ENCODE assay signal across 12 mouse cellular contexts in genomic region chr16:92475093-92475860, GRCm38 (mm10). TPM values are rescaled to one million over a fixed set of nuclear protein-coding genes. Genes with fewer than 3 reads are reported as not detected.
A peak's percentile ranks its signal among the peaks of the same experiment; 100 is the strongest.
DNase-seq lines count a peak whose midpoint lies in the region; ATAC-seq lines count a peak whose summit lies in the region.
"Had no signal": no experiment of that assay in that cellular context is flagged by ENCODE, and none has a peak within 500 bp of the region (broad histone marks: within the 10 kb centered on the region; RNA-seq: fewer than 3 reads in every experiment).

No protein-coding gene starts in this region.

- H3K4me1 ChIP-seq in kidney, embryonic 14.5 days (ENCODE audit: control insufficient read depth, insufficient read depth, low read length): no peaks in the 10 kb centered on the region
- peaks cover 7% of the 10 kb centered on the region; the same call in 1 of the 2 replicates for H3K4me1 ChIP-seq in hindbrain, embryonic 12.5 days

- H3K9ac ChIP-seq in kidney, embryonic 14.5 days (ENCODE audit: low read depth, low read length): no peak overlapping the region
- no peak overlapping the region for H3K9ac ChIP-seq in hindbrain, embryonic 12.5 days
- H3K9ac ChIP-seq: embryonic facial prominence, embryonic 13.5 days; hindbrain, embryonic 14.5 days; midbrain, embryonic 13.5 days had no signal

- H3K27me3 ChIP-seq in kidney, embryonic 14.5 days (ENCODE audit: control insufficient read depth, insufficient read depth, low read length): peaks cover 15% of the 10 kb centered on the region; the same call in 1 of the 2 replicates
- peaks cover 16% of the 10 kb centered on the region for H3K27me3 ChIP-seq in hindbrain, embryonic 12.5 days

- H3K4me2 ChIP-seq in kidney, embryonic 14.5 days (replicated peaks; ENCODE audit: low read depth, low read length): no peak overlapping the region
- H3K4me2 ChIP-seq in hindbrain, embryonic 12.5 days (replicated peaks): no peak overlapping the region
- H3K4me2 ChIP-seq: embryonic facial prominence, embryonic 13.5 days; hindbrain, embryonic 14.5 days; midbrain, embryonic 13.5 days had no signal

- H3K27ac ChIP-seq in kidney, embryonic 14.5 days (ENCODE audit: low read depth, low read length): no peak overlapping the region
- H3K27ac ChIP-seq in hindbrain, embryonic 12.5 days: no peak overlapping the region
- H3K27ac ChIP-seq: embryonic facial prominence, embryonic 13.5 days; hindbrain, embryonic 14.5 days; midbrain, embryonic 13.5 days had no signal

- no peaks in the 10 kb centered on the region for H3K9me3 ChIP-seq in kidney, embryonic 14.5 days (ENCODE audit: control insufficient read depth, low read length)
- no peaks in the 10 kb centered on the region for H3K9me3 ChIP-seq in hindbrain, embryonic 12.5 days (replicated peaks)
- H3K9me3 ChIP-seq: embryonic facial prominence, embryonic 13.5 days; midbrain, embryonic 13.5 days had no signal

- H3K4me3 ChIP-seq in kidney, embryonic 14.5 days (ENCODE audit: low read length): no peak overlapping the region
- H3K4me3 ChIP-seq in hindbrain, embryonic 12.5 days: no peak overlapping the region
- H3K4me3 ChIP-seq: embryonic facial prominence, embryonic 13.5 days; midbrain, embryonic 13.5 days had no signal

- H3K36me3 ChIP-seq in kidney, embryonic 14.5 days (ENCODE audit: control insufficient read depth, insufficient read depth, low read length): no peaks in the 10 kb centered on the region
- no peaks in the 10 kb centered on the region for H3K36me3 ChIP-seq in hindbrain, embryonic 12.5 days
- H3K36me3 ChIP-seq: embryonic facial prominence, embryonic 13.5 days; midbrain, embryonic 13.5 days had no signal

- no peak for DNase-seq in kidney, adult 8-10 months
- DNase-seq in ZHBTc4 (ENCODE audit: low read depth, low spot score): peak; percentile 93
- DNase-seq in kidney, postnatal 10 days: peak; percentile 49
- DNase-seq in cerebellum, postnatal 25 days: no peak
- no peak for DNase-seq in layer of hippocampus, adult 9-10 months (ENCODE audit: low spot score)
- DNase-seq: right cerebral cortex, postnatal 25 days had no signal

- ATAC-seq in kidney, embryonic 14.5 days (ENCODE audit: low FRiP score, low TSS enrichment): peak; percentile 59; the same call in 1 of the 2 replicates
- ATAC-seq in megakaryocyte progenitor cell, adult 5-6 weeks (replicated peaks; ENCODE audit: poor library complexity): peak; percentile 68
- no peak for ATAC-seq in hindbrain, embryonic 12.5 days (ENCODE audit: low FRiP score)
- ATAC-seq: midbrain, embryonic 13.5 days had no signal

- 70% methylated on average over 24 of the region's 25 CpGs for WGBS in kidney, embryonic 14.5 days
- 58% methylated on average over 25 of the region's 25 CpGs for WGBS in hindbrain, embryonic 12.5 days

RNA-seq across cellular contexts. Expression of gene Rcan1, which starts 4.6 kb away (rescaled TPM):
- 14.7 and 23.0 TPM in 2 replicates for polyA plus RNA-seq in kidney, embryonic 14.5 days (2014; fragmentation: Nextera tagmentation; extraction: Ambion mirVana)
- total RNA-seq in megakaryocyte progenitor cell, adult 5-6 weeks (2015): 6.9 and 7.8 TPM in 2 replicates
- total RNA-seq in megakaryocyte progenitor cell, adult 5-6 weeks (2017): 8.4 and 8.6 TPM in 2 replicates
- polyA plus RNA-seq in hindbrain, embryonic 12.5 days (2016; fragmentation: Nextera tagmentation; extraction: Ambion mirVana): 44.5 and 47.2 TPM in 2 replicates

RNA-seq across cellular contexts. Expression of gene Clic6, which starts 10.3 kb away (rescaled TPM):
- 2.0 and 3.8 TPM in 2 replicates for polyA plus RNA-seq in kidney, embryonic 14.5 days (2014; fragmentation: Nextera tagmentation; extraction: Ambion mirVana)
- total RNA-seq in megakaryocyte progenitor cell, adult 5-6 weeks (2015): not detected in 2 replicates
- 0.04 TPM in 1 of 2 replicates, not detected in the other for total RNA-seq in megakaryocyte progenitor cell, adult 5-6 weeks (2017)
- polyA plus RNA-seq in hindbrain, embryonic 12.5 days (2016; fragmentation: Nextera tagmentation; extraction: Ambion mirVana): 13.2 and 15.3 TPM in 2 replicates

Comparison
In these comparisons a context has a peak if more than half of its experiments do, and no peak if none do; other contexts are left out.
1. DNase-seq: peak in ZHBTc4 (single experiment) and kidney, postnatal 10 days (single experiment); none in kidney, adult 8-10 months (0 of 2), cerebellum, postnatal 25 days (0 of 2) and layer of hippocampus, adult 9-10 months (single experiment).